Mouse (Mus musculus): ENCODE results near the gene Fblim1. TPM values are rescaled to one million over a fixed set of nuclear protein-coding genes. Genes with fewer than 3 reads are reported as not detected.

Fblim1 gene
- total and polyA plus RNA-seq, 3 experiments = 0.07 to 1.2 (median 0.17) TPM

- H3K27ac ChIP-seq (ENCODE audit: insufficient read depth, low read depth) = no peak overlapping the region
- H3K79me2 ChIP-seq (replicated peaks; ENCODE audit: control insufficient read depth, extremely low read depth, insufficient read depth, poor library complexity, severe bottlenecking) = no peaks in the 10 kb centered on the region; the same call in 1 of the 2 replicates
- TF ChIP-seq UBTF (IDR thresholded peaks at IDR 0.05; ENCODE audit: low read depth, low read length) (no peak), ZC3H11A (IDR thresholded peaks at IDR 0.05; ENCODE audit: low read depth, low read length) (no peak), RCOR1 (conservative IDR thresholded peaks at IDR 0.05; ENCODE audit: low read depth, low read length) (no peak), TCF12 (IDR thresholded peaks at IDR 0.05; ENCODE audit: low read depth, low read length) (no peak), POLR2A (IDR thresholded peaks at IDR 0.05; ENCODE audit: low read depth, low read length) (no peak), GABPA (IDR thresholded peaks at IDR 0.05; ENCODE audit: insufficient replicate concordance, low read depth, low read length) (no peak), ZKSCAN1 (IDR thresholded peaks at IDR 0.05; ENCODE audit: borderline replicate concordance, low read depth, low read length) (no peak), NELFE (IDR thresholded peaks at IDR 0.05; ENCODE audit: low read depth, low read length) (no peak), MEF2A (IDR thresholded peaks at IDR 0.05; ENCODE audit: borderline replicate concordance, low read depth, low read length) (no peak), MAFK (IDR thresholded peaks at IDR 0.05; ENCODE audit: insufficient replicate concordance, low read length) (no peak), CTCF (conservative IDR thresholded peaks at IDR 0.05 in 1 of 2, IDR thresholded peaks at IDR 0.05 in 1 of 2; ENCODE audit: low read depth in 2 of 2, low read length in 2 of 2) (no peak), HCFC1 (IDR thresholded peaks at IDR 0.05; ENCODE audit: low read depth, low read length) (no peak), E2F4 (IDR thresholded peaks at IDR 0.05; ENCODE audit: insufficient replicate concordance, low read depth, low read length) (no peak), JUND (conservative IDR thresholded peaks at IDR 0.05; ENCODE audit: low read depth, low read length) (no peak), MAX (IDR thresholded peaks at IDR 0.05; ENCODE audit: low read length) (no peak), SMC3 (IDR thresholded peaks at IDR 0.05; ENCODE audit: low read depth, low read length) (no peak), ZMIZ1 (IDR thresholded peaks at IDR 0.05; ENCODE audit: low read depth, low read length) (no peak)
- no peak for DNase-seq (ENCODE audit: extremely low read depth)
- H3K36me3 ChIP-seq (replicated peaks in 1 of 2; ENCODE audit: control insufficient read depth in 1 of 2, insufficient read depth in 1 of 2, low read length in 1 of 2) = peaks cover 11 to 78% of the 10 kb centered on the region in 2 experiments
- no peak overlapping the region for H3K9ac ChIP-seq (ENCODE audit: insufficient read depth, low read depth)
- in situ Hi-C loops (cut with MboI; ENCODE audit: low pct_ligation_motif_present, low pct_unique_long_range_greater_than_20kb, low sequenced_read_pairs) = no loop called here
- no peaks in the 10 kb centered on the region for H3K27me3 ChIP-seq (replicated peaks)
- no peaks in the 10 kb centered on the region for H3K9me3 ChIP-seq (replicated peaks; ENCODE audit: low read length)
- peaks cover 0 to 31% of the 10 kb centered on the region in 2 experiments; a peak in 2 of 4 replicates for H3K4me1 ChIP-seq (ENCODE audit: control insufficient read depth in 1 of 2, insufficient read depth in 2 of 2)
- dilution Hi-C loops (cut with MboI; ENCODE audit: extremely low pct_ligation_motif_present, extremely low pct_unique_long_range_greater_than_20kb, low sequenced_read_pairs) = no loop called here
- H3K4me3 ChIP-seq (replicated peaks in 1 of 3; ENCODE audit: low read depth in 2 of 3, low read length in 2 of 3, poor library complexity in 1 of 3) = no peak overlapping the region
- H3K4me2 ChIP-seq (ENCODE audit: insufficient read depth, low read depth, poor library complexity, severe bottlenecking) = no peak overlapping the region
Measured at GRCm38 (mm10) chr4:141648262-141648661, 42.4 kb upstream of the Fblim1 start.

- no peak for DNase-seq (ENCODE audit: extremely low read depth)
- no peak overlapping the region for H3K4me3 ChIP-seq (replicated peaks in 1 of 3; ENCODE audit: low read depth in 2 of 3, low read length in 2 of 3, poor library complexity in 1 of 3)
- H3K4me1 ChIP-seq (ENCODE audit: control insufficient read depth in 1 of 2, insufficient read depth in 2 of 2) = peaks cover 0 to 23% of the 10 kb centered on the region in 2 experiments; a peak in 2 of 4 replicates
- no peak overlapping the region for H3K9ac ChIP-seq (ENCODE audit: insufficient read depth, low read depth)
- no peaks in the 10 kb centered on the region for H3K27me3 ChIP-seq (replicated peaks)
- H3K36me3 ChIP-seq (replicated peaks in 1 of 2; ENCODE audit: control insufficient read depth in 1 of 2, insufficient read depth in 1 of 2, low read length in 1 of 2) = peaks cover 13 to 79% of the 10 kb centered on the region in 2 experiments
- no peak overlapping the region for H3K27ac ChIP-seq (ENCODE audit: insufficient read depth, low read depth)
- no peak overlapping the region for H3K4me2 ChIP-seq (ENCODE audit: insufficient read depth, low read depth, poor library complexity, severe bottlenecking)
- in situ Hi-C loops (cut with MboI; ENCODE audit: low pct_ligation_motif_present, low pct_unique_long_range_greater_than_20kb, low sequenced_read_pairs) = no loop called here
- dilution Hi-C loops (cut with MboI; ENCODE audit: extremely low pct_ligation_motif_present, extremely low pct_unique_long_range_greater_than_20kb, low sequenced_read_pairs) = no loop called here
- TF ChIP-seq ZMIZ1 (IDR thresholded peaks at IDR 0.05; ENCODE audit: low read depth, low read length) = no peak
- no peaks in the 10 kb centered on the region for H3K9me3 ChIP-seq (replicated peaks; ENCODE audit: low read length)
- no peaks in the 10 kb centered on the region; the same call in 1 of the 2 replicates for H3K79me2 ChIP-seq (replicated peaks; ENCODE audit: control insufficient read depth, extremely low read depth, insufficient read depth, poor library complexity, severe bottlenecking)
Measured at GRCm38 (mm10) chr4:141647187-141647586, 41.3 kb upstream of the Fblim1 start.
